Mouse (Mus musculus) ES-Bruce4 (cell line): ENCODE data around the gene 5730409E04Rik. TPM values are rescaled to one million over a fixed set of nuclear protein-coding genes. Genes with fewer than 3 reads are reported as not detected.

Experiments
- H3K27ac ChIP-seq: 2 replicates; pipeline ENCODE4 v1.5.1; 2012; ENCODE audit warnings: low read length, inconsistent platforms; ENCODE audit not compliant: insufficient read depth
- H3K27me3 ChIP-seq: 2 replicates; pipeline ENCODE4 v1.6.1; 2012; ENCODE audit warnings: mild to moderate bottlenecking, low read length, inconsistent platforms; ENCODE audit not compliant: control insufficient read depth, poor library complexity, insufficient read depth, severe bottlenecking
- H3K36me3 ChIP-seq: 2 replicates; pipeline ENCODE4 v1.6.1; 2012; ENCODE audit warnings: inconsistent platforms, mild to moderate bottlenecking, low read length, moderate library complexity; ENCODE audit not compliant: control insufficient read depth, poor library complexity, insufficient read depth, severe bottlenecking
- H3K4me1 ChIP-seq: one replicate; pipeline ENCODE4 v1.8.1; 2011; ENCODE audit warnings: low read length; ENCODE audit not compliant: control insufficient read depth, insufficient read depth
- H3K4me3 ChIP-seq: 2 replicates; pipeline ENCODE4 v1.5.1; 2011; ENCODE audit warnings: low read depth, mild to moderate bottlenecking, low read length
- H3K9ac ChIP-seq: 2 replicates; pipeline ENCODE4 v1.6.1; 2012; ENCODE audit warnings: low read depth, mild to moderate bottlenecking, inconsistent platforms; ENCODE audit not compliant: poor library complexity, severe bottlenecking
- H3K9me3 ChIP-seq: replicated peaks from 2 replicates; pipeline ENCODE4 v1.6.1; 2012; ENCODE audit warnings: mild to moderate bottlenecking, low read length, inconsistent platforms; ENCODE audit not compliant: control insufficient read depth, poor library complexity, insufficient read depth, severe bottlenecking
- CTCF ChIP-seq: IDR thresholded peaks from one replicate; pipeline ENCODE4 v1.8.1; 2011; ENCODE audit warnings: low read depth, low read length
- EP300 ChIP-seq: IDR thresholded peaks from 2 replicates; pipeline ENCODE4 v1.6.1; 2011; ENCODE audit warnings: low read depth, low read length; ENCODE audit not compliant: insufficient read depth
- POLR2A ChIP-seq: IDR thresholded peaks from one replicate; pipeline ENCODE4 v1.8.1; 2011; ENCODE audit warnings: low read length; ENCODE audit not compliant: insufficient read depth
- polyA plus RNA-seq: library from polyadenylated mRNA; stranded (reverse); fragments of >200 nt; gene quantifications from 2 replicates; pipeline ENCODE4 v1.2.4, GENCODE M21; 2011; ENCODE audit warnings: low read depth; ENCODE audit not compliant: missing spikeins, insufficient read depth, insufficient read length

5730409E04Rik gene
- polyA plus RNA-seq = 2.3 and 2.6 TPM in 2 replicates

GRCm38 (mm10) chr4:126609606-126610181, at the start of gene 5730409E04Rik:
Gene 5730409E04Rik (plus strand): TSS chr4:126609818.
- Histone ChIP-seq H3K27me3 (no peaks in the 10 kb centered on the region), H3K4me3 (peak within 1 kb of the TSS; percentile 59), H3K36me3 (no peaks in the 10 kb centered on the region), H3K4me1 (peaks cover 2% of the 10 kb centered on the region), H3K9me3 (no peaks in the 10 kb centered on the region), H3K9ac (peak within 1 kb of the TSS; percentile 78), H3K27ac (no peak within 1 kb of the TSS)
- TF ChIP-seq POLR2A = no peak
- TF ChIP-seq CTCF = no peak
- no peak for TF ChIP-seq EP300

DNA sequence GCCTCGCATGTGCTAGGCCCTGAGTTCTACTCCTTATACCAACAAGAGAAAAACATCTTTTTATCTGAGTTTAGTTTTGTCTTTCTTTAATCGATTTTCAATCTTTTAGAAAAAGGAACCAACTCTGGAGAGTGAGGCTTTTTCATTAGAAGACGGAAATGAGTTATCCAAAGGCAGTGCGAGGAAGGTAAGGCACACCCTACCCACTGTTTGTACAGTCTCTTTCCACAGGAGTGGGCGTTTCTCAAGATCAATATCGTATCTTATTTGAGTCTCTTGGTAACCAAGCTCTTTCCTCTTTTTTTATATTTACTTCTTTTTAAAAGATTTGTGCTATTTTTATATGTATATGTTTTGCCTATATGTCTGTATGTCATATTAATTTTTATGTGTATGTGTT, 45.8 kb upstream of the 5730409E04Rik start:
- H3K27me3 ChIP-seq = no peaks in the 10 kb centered on the region
- H3K4me3 ChIP-seq = no peak overlapping the region
- no peak overlapping the region for H3K27ac ChIP-seq
- no peaks in the 10 kb centered on the region for H3K4me1 ChIP-seq
- no peak overlapping the region for H3K9ac ChIP-seq
- H3K9me3 ChIP-seq = no peaks in the 10 kb centered on the region
- TF ChIP-seq EP300 = no peak
- TF ChIP-seq CTCF = no peak
- no peak for TF ChIP-seq POLR2A
- peaks cover 28% of the 10 kb centered on the region for H3K36me3 ChIP-seq

DNA sequence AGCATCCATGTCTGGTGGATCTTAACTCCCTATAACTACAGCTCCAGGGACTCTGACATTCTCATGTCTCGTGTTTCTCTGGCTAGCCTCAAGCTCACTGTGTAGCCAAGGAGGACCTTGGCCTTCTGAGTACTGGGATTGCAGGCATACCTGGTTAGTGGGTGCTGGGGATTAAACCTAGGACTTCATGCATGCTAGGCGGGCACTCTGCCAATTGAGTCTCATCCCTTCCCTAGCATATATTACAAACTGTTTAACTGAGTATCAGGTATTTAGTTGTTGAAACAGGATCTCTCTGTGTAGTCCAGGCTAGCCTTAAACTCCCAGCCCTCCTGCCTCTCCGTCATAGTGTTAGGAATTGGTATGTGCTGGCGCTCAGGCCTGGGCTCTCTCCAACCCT, 42.4 kb upstream of the 5730409E04Rik start:
- Histone ChIP-seq H3K4me1 (no peaks in the 10 kb centered on the region), H3K9ac (no peak overlapping the region), H3K27ac (no peak overlapping the region), H3K9me3 (no peaks in the 10 kb centered on the region), H3K27me3 (no peaks in the 10 kb centered on the region), H3K36me3 (peaks cover 34% of the 10 kb centered on the region), H3K4me3 (no peak overlapping the region)
- TF ChIP-seq EP300 (no peak), CTCF (no peak), POLR2A (no peak)

DNA sequence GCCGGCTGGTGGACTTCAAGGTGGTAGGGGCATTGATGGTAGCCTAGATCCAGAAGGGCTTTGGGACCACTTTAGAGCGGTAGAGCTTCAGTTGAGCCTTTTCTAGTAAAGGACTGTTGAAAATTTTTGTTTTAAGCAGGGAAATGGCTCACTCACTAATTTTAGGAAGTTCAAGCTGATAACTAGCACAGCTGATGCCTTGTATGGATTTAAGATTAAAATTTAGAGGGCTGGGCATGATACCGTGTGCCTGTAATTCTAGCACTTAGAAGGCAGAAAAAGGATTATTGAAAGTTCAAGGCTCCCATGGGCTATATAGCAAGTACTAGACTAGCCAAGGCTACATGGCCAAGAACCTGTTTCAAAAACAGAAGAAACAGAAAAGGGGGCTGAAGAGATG, 39.8 kb upstream of the 5730409E04Rik start:
- TF ChIP-seq CTCF (no peak), POLR2A (no peak), EP300 (no peak)
- H3K9ac ChIP-seq = no peak overlapping the region
- H3K27ac ChIP-seq = no peak overlapping the region
- H3K4me1 ChIP-seq = no peaks in the 10 kb centered on the region
- peaks cover 11% of the 10 kb centered on the region for H3K9me3 ChIP-seq
- no peaks in the 10 kb centered on the region for H3K27me3 ChIP-seq
- H3K36me3 ChIP-seq = peaks cover 58% of the 10 kb centered on the region
- H3K4me3 ChIP-seq = no peak overlapping the region

- TF ChIP-seq CTCF (no peak), POLR2A (no peak), EP300 (no peak)
- H3K9me3 ChIP-seq = peaks cover 11% of the 10 kb centered on the region
- peaks cover 69% of the 10 kb centered on the region for H3K36me3 ChIP-seq
- no peak overlapping the region for H3K9ac ChIP-seq
- H3K4me1 ChIP-seq = no peaks in the 10 kb centered on the region
- no peak overlapping the region for H3K27ac ChIP-seq
- H3K27me3 ChIP-seq = no peaks in the 10 kb centered on the region
- H3K4me3 ChIP-seq = no peak overlapping the region
These were observed 33.3 kb upstream of the 5730409E04Rik start for GRCm38 (mm10) chr4:126576281-126576680.

- peaks cover 61% of the 10 kb centered on the region for H3K36me3 ChIP-seq
- H3K9ac ChIP-seq = no peak overlapping the region
- H3K27ac ChIP-seq = no peak overlapping the region
- no peak overlapping the region for H3K4me3 ChIP-seq
- no peaks in the 10 kb centered on the region for H3K27me3 ChIP-seq
- H3K9me3 ChIP-seq = peaks cover 11% of the 10 kb centered on the region
- H3K4me1 ChIP-seq = no peaks in the 10 kb centered on the region
- TF ChIP-seq EP300 (no peak), POLR2A (no peak), CTCF (no peak)
These were observed 31.7 kb upstream of the 5730409E04Rik start for GRCm38 (mm10) chr4:126577920-126578319.
